Mouse (Mus musculus) heart, adult 2 months (tissue): ENCODE measurements at regions not wholly inside any gene's neighbourhood (a gene's known extent, or its start where the extent isn't known, plus 50 kb on each side); places are given as distances from the start of the nearest gene placed in this dataset.

Source experiments
- EP300 ChIP-seq: fragments of 200-500 bp; IDR thresholded peaks from 2 replicates; pipeline ENCODE4 v1.6.1; 2011; ENCODE audit warnings: low read depth, low read length, control low read depth; ENCODE audit not compliant: insufficient read depth
- POLR2A ChIP-seq: fragments of 200-500 bp; IDR thresholded peaks from 2 replicates; pipeline ENCODE4 v1.6.1; 2011; ENCODE audit warnings: mild to moderate bottlenecking, low read depth, low read length, control low read depth; ENCODE audit not compliant: insufficient read depth

- TF ChIP-seq EP300 (no peak), POLR2A (no peak)
These were observed 154.0 kb downstream of the Cd83 start for GRCm38 (mm10) chr13:43938611-43939010.
